In genomic region chr9:23125761-23126704, GRCm38 (mm10) we compare ENCODE assay signal across 12 mouse cellular contexts.
DNase-seq lines count a peak whose midpoint lies in the region; ATAC-seq lines count a peak whose summit lies in the region.
"Had no signal": no experiment of that assay in that cellular context is flagged by ENCODE, and none has a peak within 500 bp of the region (broad histone marks: within the 10 kb centered on the region; RNA-seq: fewer than 3 reads in every experiment).

No protein-coding gene starts in this region.

- H3K4me1 ChIP-seq in embryonic facial prominence, embryonic 12.5 days: peaks cover 40% of the 10 kb centered on the region
- H3K4me1 ChIP-seq in midbrain, embryonic 13.5 days (replicated peaks): peaks cover 31% of the 10 kb centered on the region

- H3K9me3 ChIP-seq in embryonic facial prominence, embryonic 12.5 days: no peaks in the 10 kb centered on the region
- H3K9me3 ChIP-seq in midbrain, embryonic 13.5 days: no peaks in the 10 kb centered on the region
- H3K9me3 ChIP-seq: G1E had no signal

- no peak overlapping the region for H3K4me3 ChIP-seq in embryonic facial prominence, embryonic 12.5 days
- H3K4me3 ChIP-seq in midbrain, embryonic 13.5 days (replicated peaks): no peak overlapping the region

- no peak overlapping the region for H3K4me2 ChIP-seq in embryonic facial prominence, embryonic 12.5 days (replicated peaks)
- no peak overlapping the region for H3K4me2 ChIP-seq in midbrain, embryonic 13.5 days (replicated peaks)

- no peak overlapping the region for H3K9ac ChIP-seq in embryonic facial prominence, embryonic 12.5 days
- no peak overlapping the region for H3K9ac ChIP-seq in midbrain, embryonic 13.5 days (replicated peaks)

- peak; percentile 70; the same call in 1 of the 2 replicates for ATAC-seq in embryonic facial prominence, embryonic 12.5 days (ENCODE audit: insufficient number of reproducible peaks, insufficient read depth, low FRiP score, low TSS enrichment)
- ATAC-seq in hematopoietic stem cell, adult 5-6 weeks (replicated peaks in 1 of 2; ENCODE audit: insufficient read depth in 1 of 2, low FRiP score in 2 of 2, low TSS enrichment in 1 of 2, low read depth in 1 of 2, poor library complexity in 2 of 2, severe bottlenecking in 2 of 2): peak; percentile 51 to 53; a peak in 3 of 4 replicates
- peak; percentile 32; the same call in 1 of the 2 replicates for ATAC-seq in midbrain, embryonic 13.5 days

- DNase-seq in embryo, embryonic 11 days: peak; percentile 23
- DNase-seq in embryo, embryonic 10 days (ENCODE audit: low spot score): no peak
- no peak for DNase-seq in thymus, postnatal 10 days (ENCODE audit: low spot score in 2 of 2)
- DNase-seq in retina, postnatal 1 day: no peak
- no peak for DNase-seq in adrenal gland, postnatal 36 days
- DNase-seq: gastrocnemius, postnatal 10 days; kidney, postnatal 10 days; right cerebral cortex, postnatal 25 days had no signal

- H3K27ac ChIP-seq in embryonic facial prominence, embryonic 12.5 days: peak overlapping the region; percentile 59
- 0 out of 2 replicates have a peak overlapping the region, but pooled peaks have one; percentile 4 for H3K27ac ChIP-seq in midbrain, embryonic 13.5 days

- no peaks in the 10 kb centered on the region for H3K27me3 ChIP-seq in embryonic facial prominence, embryonic 12.5 days
- no peaks in the 10 kb centered on the region for H3K27me3 ChIP-seq in midbrain, embryonic 13.5 days

- H3K36me3 ChIP-seq in embryonic facial prominence, embryonic 12.5 days: no peaks in the 10 kb centered on the region
- no peaks in the 10 kb centered on the region for H3K36me3 ChIP-seq in midbrain, embryonic 13.5 days
- H3K36me3 ChIP-seq: G1E had no signal

- 14% methylated on average over 10 of the region's 10 CpGs for WGBS in embryonic facial prominence, embryonic 12.5 days
- 34% methylated on average over 10 of the region's 10 CpGs for WGBS in midbrain, embryonic 13.5 days
